Mouse (Mus musculus): Measurements from ENCODE around the gene Tbk1.

The Tbk1 gene

GRCm38 (mm10) chr10:121586675-121587370, at the start of gene Tbk1:
TSS of gene Tbk1 (minus strand) at chr10:121586787.
- ATAC-seq (ENCODE audit: insufficient number of reproducible peaks, low FRiP score, low TSS enrichment) = peak; percentile 95

- ATAC-seq (ENCODE audit: insufficient number of reproducible peaks, low FRiP score, low TSS enrichment) = no peak
These were observed 49.7 kb upstream of the Tbk1 start for GRCm38 (mm10) chr10:121636276-121636675.

- ATAC-seq (ENCODE audit: insufficient number of reproducible peaks, low FRiP score, low TSS enrichment) = no peak
These were observed 47.6 kb upstream of the Tbk1 start for GRCm38 (mm10) chr10:121634159-121634558.

- no peak for ATAC-seq (ENCODE audit: insufficient number of reproducible peaks, low FRiP score, low TSS enrichment)
These were observed 42.0 kb upstream of the Tbk1 start for GRCm38 (mm10) chr10:121628561-121629040.

- no peak for ATAC-seq (ENCODE audit: insufficient number of reproducible peaks, low FRiP score, low TSS enrichment)
These were observed 40.7 kb upstream of the Tbk1 start for GRCm38 (mm10) chr10:121627216-121627852.

GRCm38 (mm10) chr10:121626186-121626882, 39.7 kb upstream of the Tbk1 start, which contains the start of gene Xpot:
TSS of gene Xpot (minus strand) at chr10:121626332.
- peak; percentile 98 for ATAC-seq (ENCODE audit: insufficient number of reproducible peaks, low FRiP score, low TSS enrichment)

- no peak for ATAC-seq (ENCODE audit: insufficient number of reproducible peaks, low FRiP score, low TSS enrichment)
These were observed 39.0 kb upstream of the Tbk1 start for GRCm38 (mm10) chr10:121625407-121626185.

- no peak for ATAC-seq (ENCODE audit: insufficient number of reproducible peaks, low FRiP score, low TSS enrichment)
These were observed 38.4 kb upstream of the Tbk1 start for GRCm38 (mm10) chr10:121625006-121625405.

GRCm38 (mm10) chr10:121623670-121624069, 37.1 kb upstream of the Tbk1 start:
- ATAC-seq (ENCODE audit: insufficient number of reproducible peaks, low FRiP score, low TSS enrichment) = no peak

GRCm38 (mm10) chr10:121622431-121622830, 35.8 kb upstream of the Tbk1 start:
- no peak for ATAC-seq (ENCODE audit: insufficient number of reproducible peaks, low FRiP score, low TSS enrichment)

- no peak for ATAC-seq (ENCODE audit: insufficient number of reproducible peaks, low FRiP score, low TSS enrichment)
These were observed 29.3 kb upstream of the Tbk1 start for GRCm38 (mm10) chr10:121615935-121616334.

GRCm38 (mm10) chr10:121615146-121615870, 28.7 kb upstream of the Tbk1 start:
- no peak for ATAC-seq (ENCODE audit: insufficient number of reproducible peaks, low FRiP score, low TSS enrichment)

GRCm38 (mm10) chr10:121613570-121613969, 27.0 kb upstream of the Tbk1 start:
- no peak for ATAC-seq (ENCODE audit: insufficient number of reproducible peaks, low FRiP score, low TSS enrichment)

GRCm38 (mm10) chr10:121612448-121612847, 25.9 kb upstream of the Tbk1 start:
- ATAC-seq (ENCODE audit: insufficient number of reproducible peaks, low FRiP score, low TSS enrichment) = no peak

GRCm38 (mm10) chr10:121611587-121611986, 25.0 kb upstream of the Tbk1 start:
- no peak for ATAC-seq (ENCODE audit: insufficient number of reproducible peaks, low FRiP score, low TSS enrichment)

- ATAC-seq (ENCODE audit: insufficient number of reproducible peaks, low FRiP score, low TSS enrichment) = no peak
These were observed 21.6 kb upstream of the Tbk1 start for GRCm38 (mm10) chr10:121608177-121608576.

GRCm38 (mm10) chr10:121604632-121605344, 18.2 kb upstream of the Tbk1 start:
- no peak for ATAC-seq (ENCODE audit: insufficient number of reproducible peaks, low FRiP score, low TSS enrichment)

- ATAC-seq (ENCODE audit: insufficient number of reproducible peaks, low FRiP score, low TSS enrichment) = no peak
These were observed 17.0 kb upstream of the Tbk1 start for GRCm38 (mm10) chr10:121603556-121603955.

GRCm38 (mm10) chr10:121601272-121601671, 14.7 kb upstream of the Tbk1 start:
- ATAC-seq (ENCODE audit: insufficient number of reproducible peaks, low FRiP score, low TSS enrichment) = no peak
